In the genomic region with DNA sequence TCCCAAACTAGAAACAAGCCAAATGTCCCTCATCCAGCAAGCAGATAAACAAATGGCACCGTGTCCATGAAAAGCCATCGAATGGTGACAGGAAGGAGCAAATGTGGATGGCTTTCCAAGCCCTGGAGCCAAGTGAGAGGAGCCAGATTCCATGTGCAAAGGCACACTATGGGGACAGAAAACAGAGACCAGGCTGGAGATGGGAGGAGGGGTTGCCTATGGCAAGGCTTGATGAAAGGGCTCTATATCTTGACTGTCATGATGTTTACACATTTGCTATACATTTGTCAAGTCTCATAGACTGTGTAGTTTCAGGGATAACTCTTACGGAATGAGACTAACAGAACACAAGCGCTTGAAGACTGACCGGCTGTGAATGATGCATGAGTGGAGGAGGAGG, we compare ENCODE assay signal across 26 mouse cellular contexts.
A peak's percentile ranks its signal among the peaks of the same experiment; 100 is the strongest.
DNase-seq lines count a peak whose midpoint lies in the region; ATAC-seq and TF ChIP-seq lines count a peak whose summit lies in the region.
"Had no signal": no experiment of that assay in that cellular context is flagged by ENCODE, and none has a peak within 500 bp of the region (broad histone marks: within the 10 kb centered on the region; RNA-seq: fewer than 3 reads in every experiment).

No protein-coding gene starts in this region.

- H3K4me2 ChIP-seq in intestine, embryonic 16.5 days (ENCODE audit: low read depth, low read length), result no peak overlapping the region
- no peak overlapping the region for H3K4me2 ChIP-seq in intestine, postnatal 0 days (replicated peaks; ENCODE audit: low read depth)
- no peak overlapping the region for H3K4me2 ChIP-seq in lung, embryonic 16.5 days (ENCODE audit: low read depth, low read length)
- no peak overlapping the region for H3K4me2 ChIP-seq in embryonic facial prominence, embryonic 15.5 days (replicated peaks)
- H3K4me2 ChIP-seq: embryonic facial prominence, embryonic 13.5 days; forebrain, embryonic 13.5 days; hindbrain, embryonic 14.5 days had no signal

- no peak overlapping the region for H3K4me3 ChIP-seq in heart, embryonic 10.5 days
- no peak overlapping the region for H3K4me3 ChIP-seq in intestine, embryonic 16.5 days (ENCODE audit: low read length)
- no peak overlapping the region for H3K4me3 ChIP-seq in intestine, postnatal 0 days (ENCODE audit: low read depth, low read length)
- H3K4me3 ChIP-seq in lung, embryonic 16.5 days (ENCODE audit: low read length), result no peak overlapping the region
- H3K4me3 ChIP-seq in lung, adult 2 months (replicated peaks; ENCODE audit: extremely low read depth, low read depth, low read length), result no peak overlapping the region
- H3K4me3 ChIP-seq in embryonic facial prominence, embryonic 15.5 days (replicated peaks), result no peak overlapping the region
- H3K4me3 ChIP-seq: embryonic facial prominence, embryonic 13.5 days; forebrain, embryonic 10.5 days; forebrain, embryonic 13.5 days had no signal

- 0 out of 2 replicates have a peak, but pooled peaks have one; percentile 17 for ATAC-seq in intestine, embryonic 16.5 days
- ATAC-seq in intestine, postnatal 0 days, result no peak
- ATAC-seq in lung, embryonic 16.5 days (ENCODE audit: low read depth), result peak; percentile 19
- no peak for ATAC-seq in embryonic facial prominence, embryonic 15.5 days (ENCODE audit: insufficient number of reproducible peaks, low FRiP score, low TSS enrichment, low read depth)
- ATAC-seq: forebrain, embryonic 13.5 days; forebrain, embryonic 16.5 days; hindbrain, postnatal 0 days; inflammation-experienced regulatory T-cells, adult 6 months; Patski had no signal

- no peak for TF ChIP-seq CTCF in intestine, postnatal 0 days (IDR thresholded peaks at IDR 0.05; ENCODE audit: low read depth)
- no peak for TF ChIP-seq CTCF in lung, adult 2 months (IDR thresholded peaks at IDR 0.05; ENCODE audit: insufficient read depth, low read length)

- peaks cover 49% of the 10 kb centered on the region for H3K4me1 ChIP-seq in heart, embryonic 10.5 days
- peaks cover 14% of the 10 kb centered on the region; the same call in 1 of the 2 replicates for H3K4me1 ChIP-seq in intestine, embryonic 16.5 days (ENCODE audit: control insufficient read depth, insufficient read depth, low read length)
- H3K4me1 ChIP-seq in intestine, postnatal 0 days (replicated peaks; ENCODE audit: control insufficient read depth, insufficient read depth, low read length), result no peaks in the 10 kb centered on the region
- peaks cover 36% of the 10 kb centered on the region for H3K4me1 ChIP-seq in lung, embryonic 16.5 days (replicated peaks; ENCODE audit: control insufficient read depth, insufficient read depth, low read length)
- H3K4me1 ChIP-seq in lung, adult 2 months (ENCODE audit: control insufficient read depth, insufficient read depth, low read length), result peaks cover 6% of the 10 kb centered on the region
- H3K4me1 ChIP-seq in embryonic facial prominence, embryonic 15.5 days, result peaks cover 30% of the 10 kb centered on the region

- no peak for DNase-seq in heart, embryonic 10.5 days (ENCODE audit: low spot score)
- no peak for DNase-seq in heart, adult 11 months
- no peak for DNase-seq in lung, adult 2 months
- DNase-seq: adrenal gland, postnatal 10 days; adrenal gland, postnatal 36 days; B cell, adult 2 months; cerebellum, adult 18-20 months; cerebellum, adult 9-10 months; cerebellum, postnatal 14 days; gastrocnemius, postnatal 10 days; gastrocnemius, postnatal 36 days; heart, postnatal 14 days; heart, postnatal 4 days had no signal

- H3K36me3 ChIP-seq in heart, embryonic 10.5 days, result no peaks in the 10 kb centered on the region
- no peaks in the 10 kb centered on the region for H3K36me3 ChIP-seq in intestine, embryonic 16.5 days (ENCODE audit: control insufficient read depth, insufficient read depth, low read length)
- H3K36me3 ChIP-seq in intestine, postnatal 0 days (ENCODE audit: control insufficient read depth, insufficient read depth), result no peaks in the 10 kb centered on the region
- H3K36me3 ChIP-seq in lung, embryonic 16.5 days (ENCODE audit: control insufficient read depth, insufficient read depth, low read length), result no peaks in the 10 kb centered on the region
- no peaks in the 10 kb centered on the region for H3K36me3 ChIP-seq in embryonic facial prominence, embryonic 15.5 days
- H3K36me3 ChIP-seq: embryonic facial prominence, embryonic 13.5 days; forebrain, embryonic 10.5 days; G1E had no signal

- peak overlapping the region; percentile 18; the same call in 1 of the 2 replicates for H3K27ac ChIP-seq in heart, embryonic 10.5 days
- H3K27ac ChIP-seq in intestine, embryonic 16.5 days (ENCODE audit: low read length), result no peak overlapping the region; the same call in 1 of the 2 replicates
- H3K27ac ChIP-seq in intestine, postnatal 0 days (ENCODE audit: low read depth, low read length), result no peak overlapping the region
- H3K27ac ChIP-seq in lung, embryonic 16.5 days (ENCODE audit: low read length), result peak overlapping the region; percentile 17; the same call in 1 of the 2 replicates
- H3K27ac ChIP-seq in embryonic facial prominence, embryonic 15.5 days (replicated peaks), result peak overlapping the region; percentile 63
- H3K27ac ChIP-seq: forebrain, embryonic 10.5 days; forebrain, embryonic 13.5 days; hindbrain, embryonic 14.5 days; hindbrain, postnatal 0 days had no signal

- H3K27me3 ChIP-seq in heart, embryonic 10.5 days (ENCODE audit: insufficient read depth, poor library complexity, severe bottlenecking), result no peaks in the 10 kb centered on the region
- H3K27me3 ChIP-seq in intestine, embryonic 16.5 days (replicated peaks; ENCODE audit: control insufficient read depth, insufficient read depth, low read length), result no peaks in the 10 kb centered on the region
- no peaks in the 10 kb centered on the region for H3K27me3 ChIP-seq in intestine, postnatal 0 days (replicated peaks; ENCODE audit: control insufficient read depth, insufficient read depth, low read length)
- no peaks in the 10 kb centered on the region for H3K27me3 ChIP-seq in lung, embryonic 16.5 days (ENCODE audit: control insufficient read depth, insufficient read depth, low read depth, low read length)
- no peaks in the 10 kb centered on the region; the same call in 1 of the 2 replicates for H3K27me3 ChIP-seq in embryonic facial prominence, embryonic 15.5 days
- H3K27me3 ChIP-seq: embryonic facial prominence, embryonic 13.5 days; Patski had no signal

- 64% methylated on average over 5 of the region's 5 CpGs for WGBS in heart, embryonic 10.5 days
- WGBS in intestine, embryonic 16.5 days, result 50% methylated on average over 5 of the region's 5 CpGs
- WGBS in intestine, postnatal 0 days, result 68% methylated on average over 5 of the region's 5 CpGs
- 33% methylated on average over 5 of the region's 5 CpGs for WGBS in lung, embryonic 16.5 days
- 50% methylated on average over 5 of the region's 5 CpGs for WGBS in lung, adult 2 months
- 52% methylated on average over 5 of the region's 5 CpGs for WGBS in embryonic facial prominence, embryonic 15.5 days

- no peak overlapping the region for H3K9ac ChIP-seq in intestine, embryonic 16.5 days (ENCODE audit: low read depth, low read length)
- H3K9ac ChIP-seq in intestine, postnatal 0 days (ENCODE audit: low read depth, low read length), result no peak overlapping the region
- no peak overlapping the region for H3K9ac ChIP-seq in lung, embryonic 16.5 days (ENCODE audit: low read length)
- H3K9ac ChIP-seq in embryonic facial prominence, embryonic 15.5 days, result no peak overlapping the region
- H3K9ac ChIP-seq: embryonic facial prominence, embryonic 13.5 days; forebrain, embryonic 13.5 days; hindbrain, embryonic 14.5 days had no signal

- H3K9me3 ChIP-seq in heart, embryonic 10.5 days, result no peaks in the 10 kb centered on the region
- H3K9me3 ChIP-seq in intestine, embryonic 16.5 days (ENCODE audit: control insufficient read depth, low read length), result no peaks in the 10 kb centered on the region
- no peaks in the 10 kb centered on the region for H3K9me3 ChIP-seq in intestine, postnatal 0 days (ENCODE audit: control insufficient read depth)
- H3K9me3 ChIP-seq in lung, embryonic 16.5 days (ENCODE audit: control insufficient read depth, low read length), result peaks cover 4% of the 10 kb centered on the region
- H3K9me3 ChIP-seq in embryonic facial prominence, embryonic 15.5 days (replicated peaks), result no peaks in the 10 kb centered on the region
- H3K9me3 ChIP-seq: embryonic facial prominence, embryonic 13.5 days; forebrain, embryonic 10.5 days; forebrain, embryonic 13.5 days; G1E had no signal

- no peak for TF ChIP-seq POLR2A in lung, adult 2 months (IDR thresholded peaks at IDR 0.05; ENCODE audit: borderline replicate concordance, extremely low read depth, low read depth, low read length)

Comparison
In these comparisons a context has a peak if more than half of its experiments do, and no peak if none do; other contexts are left out.
1. ATAC-seq: peak in intestine, embryonic 16.5 days (single experiment) and lung, embryonic 16.5 days (single experiment); none in intestine, postnatal 0 days (single experiment) and embryonic facial prominence, embryonic 15.5 days (single experiment).
2. H3K27ac ChIP-seq: peak in heart, embryonic 10.5 days (single experiment), lung, embryonic 16.5 days (single experiment) and embryonic facial prominence, embryonic 15.5 days (single experiment); none in intestine, embryonic 16.5 days (single experiment) and intestine, postnatal 0 days (single experiment).